Mouse (Mus musculus): ENCODE results near the gene Ppp4r1. TPM values are rescaled to one million over a fixed set of nuclear protein-coding genes. Genes with fewer than 3 reads are reported as not detected.
A peak's percentile ranks its signal among the peaks of the same experiment; 100 is the strongest.

Ppp4r1 gene
- polyA plus RNA-seq, 1 experiment: 93.7 TPM

DNA sequence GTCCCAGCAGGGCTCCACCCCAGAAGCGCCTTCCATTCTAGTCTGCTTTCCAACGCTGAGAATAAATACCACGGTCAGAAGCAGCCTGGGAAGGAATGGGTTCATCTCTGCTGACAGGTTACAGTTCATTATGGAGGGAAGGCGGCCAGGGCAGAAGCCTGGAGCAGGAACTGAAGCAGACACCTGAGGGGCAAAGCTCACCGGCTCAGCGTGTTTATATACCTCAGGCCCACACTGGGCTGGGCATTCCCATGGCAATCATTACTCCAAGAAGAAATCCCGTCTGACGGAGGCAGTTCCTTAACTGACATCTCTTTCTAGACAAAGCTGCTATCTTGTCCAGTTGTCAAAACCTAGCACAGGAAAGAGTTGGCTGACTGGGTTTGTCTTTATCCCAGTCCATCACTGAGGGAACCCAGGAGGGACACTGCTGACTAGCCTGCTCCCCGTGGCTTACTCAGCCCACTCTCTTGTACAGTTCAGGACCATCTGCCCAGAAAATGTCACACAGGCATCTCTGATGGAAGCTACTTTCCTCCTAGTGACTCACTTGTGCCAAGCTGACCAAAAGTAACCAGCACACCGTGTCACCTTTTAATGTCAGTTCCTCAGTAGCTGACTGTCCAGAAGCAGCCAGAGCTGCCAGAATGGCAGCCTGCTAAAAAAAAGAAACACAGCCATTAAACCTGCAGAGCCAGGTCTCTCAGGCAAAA is 60.5 kb downstream of the Ppp4r1 start:
- DNase-seq (ENCODE audit: low read depth): no peak
- TF ChIP-seq POLR2A (IDR thresholded peaks at IDR 0.05; ENCODE audit: borderline replicate concordance, extremely low read depth, insufficient read depth, insufficient read length, poor library complexity, severe bottlenecking) (no peak), CTCF (IDR thresholded peaks at IDR 0.05; ENCODE audit: borderline replicate concordance, extremely low read depth, insufficient read depth, insufficient read length) (no peak)

DNA sequence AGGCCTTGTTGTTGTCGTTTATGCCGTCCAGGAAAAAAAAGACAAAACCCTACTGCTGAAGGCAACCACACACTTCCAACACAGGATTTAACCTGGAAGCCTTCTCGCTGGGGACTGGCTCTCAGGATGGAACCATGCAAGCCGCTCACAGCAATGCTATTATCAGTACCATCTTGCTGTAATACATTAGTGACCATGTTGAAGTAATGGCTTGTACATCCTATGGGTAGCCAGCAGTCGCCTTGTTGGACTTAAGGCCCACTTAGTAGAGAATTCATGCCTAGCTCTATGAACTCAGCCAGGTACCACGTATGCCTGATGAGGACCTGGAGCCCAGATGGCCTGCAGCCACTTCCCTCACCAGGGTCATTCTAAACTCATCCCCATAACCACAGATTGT is 63.0 kb downstream of the Ppp4r1 start:
- no peak for TF ChIP-seq POLR2A (IDR thresholded peaks at IDR 0.05; ENCODE audit: borderline replicate concordance, extremely low read depth, insufficient read depth, insufficient read length, poor library complexity, severe bottlenecking)
- no peak for DNase-seq (ENCODE audit: low read depth)

- TF ChIP-seq CTCF (IDR thresholded peaks at IDR 0.05; ENCODE audit: borderline replicate concordance, extremely low read depth, insufficient read depth, insufficient read length): no peak
- no peak for TF ChIP-seq POLR2A (IDR thresholded peaks at IDR 0.05; ENCODE audit: borderline replicate concordance, extremely low read depth, insufficient read depth, insufficient read length, poor library complexity, severe bottlenecking)
- DNase-seq (ENCODE audit: low read depth): peak; percentile 66
Observed at GRCm38 (mm10) chr17:65847694-65848449, 65.5 kb downstream of the Ppp4r1 start.

- DNase-seq (ENCODE audit: low read depth): no peak
- TF ChIP-seq CTCF (IDR thresholded peaks at IDR 0.05; ENCODE audit: borderline replicate concordance, extremely low read depth, insufficient read depth, insufficient read length) (no peak), POLR2A (IDR thresholded peaks at IDR 0.05; ENCODE audit: borderline replicate concordance, extremely low read depth, insufficient read depth, insufficient read length, poor library complexity, severe bottlenecking) (no peak)
Observed at GRCm38 (mm10) chr17:65850487-65850886, 68.1 kb downstream of the Ppp4r1 start.

- TF ChIP-seq POLR2A (IDR thresholded peaks at IDR 0.05; ENCODE audit: borderline replicate concordance, extremely low read depth, insufficient read depth, insufficient read length, poor library complexity, severe bottlenecking) (no peak), CTCF (IDR thresholded peaks at IDR 0.05; ENCODE audit: borderline replicate concordance, extremely low read depth, insufficient read depth, insufficient read length) (no peak)
- DNase-seq (ENCODE audit: low read depth): no peak
Observed at GRCm38 (mm10) chr17:65851749-65852148, 69.4 kb downstream of the Ppp4r1 start.

- no peak for TF ChIP-seq CTCF (IDR thresholded peaks at IDR 0.05; ENCODE audit: borderline replicate concordance, extremely low read depth, insufficient read depth, insufficient read length)
- no peak for TF ChIP-seq POLR2A (IDR thresholded peaks at IDR 0.05; ENCODE audit: borderline replicate concordance, extremely low read depth, insufficient read depth, insufficient read length, poor library complexity, severe bottlenecking)
- no peak for DNase-seq (ENCODE audit: low read depth)
Observed at GRCm38 (mm10) chr17:65853326-65853725, 71.0 kb downstream of the Ppp4r1 start.

DNA sequence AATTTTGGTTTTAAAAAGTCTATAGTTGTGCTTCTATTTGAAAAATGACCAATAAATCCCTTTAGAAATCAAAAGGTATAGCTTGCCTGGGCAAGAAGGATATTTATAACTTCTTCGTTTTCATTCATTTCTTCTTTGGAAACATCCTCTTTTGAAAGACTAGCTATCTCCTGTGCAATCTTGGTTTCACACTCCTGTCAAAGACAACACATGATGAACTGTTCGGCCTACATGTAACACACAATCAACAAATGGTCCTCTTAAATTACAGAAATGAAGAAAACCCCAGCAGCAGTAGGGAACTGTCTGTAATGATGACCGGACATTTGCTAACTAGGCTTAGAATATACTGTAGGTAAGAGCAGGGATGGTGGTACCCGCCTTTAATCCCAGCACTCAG is 71.6 kb downstream of the Ppp4r1 start:
- no peak for TF ChIP-seq CTCF (IDR thresholded peaks at IDR 0.05; ENCODE audit: borderline replicate concordance, extremely low read depth, insufficient read depth, insufficient read length)
- TF ChIP-seq POLR2A (IDR thresholded peaks at IDR 0.05; ENCODE audit: borderline replicate concordance, extremely low read depth, insufficient read depth, insufficient read length, poor library complexity, severe bottlenecking): no peak
- no peak for DNase-seq (ENCODE audit: low read depth)

- no peak for DNase-seq (ENCODE audit: low read depth)
- TF ChIP-seq CTCF (IDR thresholded peaks at IDR 0.05; ENCODE audit: borderline replicate concordance, extremely low read depth, insufficient read depth, insufficient read length): no peak
- TF ChIP-seq POLR2A (IDR thresholded peaks at IDR 0.05; ENCODE audit: borderline replicate concordance, extremely low read depth, insufficient read depth, insufficient read length, poor library complexity, severe bottlenecking): no peak
Observed at GRCm38 (mm10) chr17:65857617-65858016, 75.2 kb downstream of the Ppp4r1 start.

DNA sequence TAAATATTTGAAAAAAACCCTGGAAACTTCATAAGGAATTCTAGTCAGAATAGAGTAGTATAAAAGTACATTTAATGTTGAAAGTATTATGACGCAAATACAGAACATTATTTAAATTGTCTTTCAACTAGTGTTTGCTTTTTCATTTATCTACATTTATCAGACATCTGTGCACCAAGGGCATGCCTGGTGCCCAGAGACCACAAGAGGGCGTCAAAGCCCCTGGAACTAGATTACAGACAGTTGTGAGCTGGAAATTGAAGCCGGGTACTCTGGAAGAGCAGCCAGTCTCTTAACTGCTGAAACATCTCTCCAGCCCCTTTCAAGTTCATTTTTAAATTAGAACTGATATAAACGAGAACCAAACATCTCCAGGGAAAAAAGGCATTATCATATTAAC is 80.2 kb downstream of the Ppp4r1 start:
- DNase-seq (ENCODE audit: low read depth): peak; percentile 55
- no peak for TF ChIP-seq POLR2A (IDR thresholded peaks at IDR 0.05; ENCODE audit: borderline replicate concordance, extremely low read depth, insufficient read depth, insufficient read length, poor library complexity, severe bottlenecking)
- peak; percentile 64; the same call in 1 of the 2 replicates for TF ChIP-seq CTCF (IDR thresholded peaks at IDR 0.05; ENCODE audit: borderline replicate concordance, extremely low read depth, insufficient read depth, insufficient read length)

- no peak for TF ChIP-seq POLR2A (IDR thresholded peaks at IDR 0.05; ENCODE audit: borderline replicate concordance, extremely low read depth, insufficient read depth, insufficient read length, poor library complexity, severe bottlenecking)
- TF ChIP-seq CTCF (IDR thresholded peaks at IDR 0.05; ENCODE audit: borderline replicate concordance, extremely low read depth, insufficient read depth, insufficient read length): no peak
- no peak for DNase-seq (ENCODE audit: low read depth)
Observed at GRCm38 (mm10) chr17:65863830-65864229, 81.5 kb downstream of the Ppp4r1 start.

GRCm38 (mm10) chr17:65864742-65865141 is 82.4 kb downstream of the Ppp4r1 start:
- peak; percentile 81 for DNase-seq (ENCODE audit: low read depth)
- TF ChIP-seq POLR2A (IDR thresholded peaks at IDR 0.05; ENCODE audit: borderline replicate concordance, extremely low read depth, insufficient read depth, insufficient read length, poor library complexity, severe bottlenecking) (no peak), CTCF (IDR thresholded peaks at IDR 0.05; ENCODE audit: borderline replicate concordance, extremely low read depth, insufficient read depth, insufficient read length) (peak; percentile 53; the same call in 1 of the 2 replicates)

DNA sequence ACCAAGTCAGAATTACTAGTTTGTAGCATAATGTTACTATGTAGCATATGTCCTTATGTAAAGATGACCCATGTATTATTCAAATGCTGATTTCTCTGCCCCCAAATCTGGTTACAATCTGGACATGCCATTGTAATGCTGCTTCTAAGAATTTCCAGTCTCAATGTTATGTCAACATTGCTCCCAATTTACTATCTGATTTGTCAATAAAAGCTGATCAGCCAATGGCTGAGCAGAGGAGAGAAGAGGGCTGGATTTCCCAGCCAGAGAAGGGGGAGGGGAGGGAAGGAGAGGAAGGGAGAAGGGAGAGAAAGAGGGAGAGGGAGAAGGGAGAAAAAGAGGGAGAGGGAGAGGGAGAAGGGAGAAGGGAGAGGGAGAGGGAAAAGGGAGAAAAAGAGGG is 82.9 kb downstream of the Ppp4r1 start:
- no peak for DNase-seq (ENCODE audit: low read depth)
- TF ChIP-seq CTCF (IDR thresholded peaks at IDR 0.05; ENCODE audit: borderline replicate concordance, extremely low read depth, insufficient read depth, insufficient read length): no peak
- no peak for TF ChIP-seq POLR2A (IDR thresholded peaks at IDR 0.05; ENCODE audit: borderline replicate concordance, extremely low read depth, insufficient read depth, insufficient read length, poor library complexity, severe bottlenecking)

Data from brain, embryonic 14.5 days (tissue).